Mouse (Mus musculus) hindbrain, postnatal 0 days (tissue): ENCODE data around the gene Hist1h4f. TPM values are rescaled to one million over a fixed set of nuclear protein-coding genes. Genes with fewer than 3 reads are reported as not detected.
"Not testable (repeated sequence)": the region's sequence is repeated elsewhere in the genome, so short reads cannot be mapped to it uniquely, and the experiment has no call there.

Experiments
- ATAC-seq: fragments of 200-750 bp; cut with Nextera tagmentation; 2 replicates; pipeline ENCODE4 v1.8.0; 2017; ENCODE audit warnings: mild to moderate bottlenecking, moderate TSS enrichment, moderate library complexity
- DNase-seq: peaks from one replicate; pipeline ENCODE4 v3.0.0-alpha.2; 2015; ENCODE audit warnings: low spot score
- H3K27ac ChIP-seq: fragments of 300-500 bp; sonication (generic); 2 replicates; pipeline ENCODE4 v1.5.1; 2014; ENCODE audit warnings: mild to moderate bottlenecking
- H3K27me3 ChIP-seq: fragments of 300-500 bp; sonication (generic); 2 replicates; pipeline ENCODE4 v1.6.1; 2014; ENCODE audit warnings: low read length, mixed read lengths; ENCODE audit not compliant: insufficient read depth
- H3K36me3 ChIP-seq: fragments of 300-500 bp; sonication (generic); 2 replicates; pipeline ENCODE4 v1.6.1; 2014; ENCODE audit warnings: low read length, mixed read lengths; ENCODE audit not compliant: insufficient read depth
- H3K4me1 ChIP-seq: fragments of 300-500 bp; sonication (generic); 2 replicates; pipeline ENCODE4 v1.6.1; 2014; ENCODE audit warnings: antibody characterized with exemption, low read length, mixed read lengths; ENCODE audit not compliant: insufficient read depth
- H3K4me2 ChIP-seq: fragments of 300-500 bp; sonication (generic); 2 replicates; pipeline ENCODE4 v1.6.1; 2014; ENCODE audit warnings: low read depth, mild to moderate bottlenecking, low read length, moderate library complexity, mixed read lengths
- H3K4me3 ChIP-seq: fragments of 300-500 bp; sonication (generic); 2 replicates; pipeline ENCODE4 v1.5.1; 2014; ENCODE audit warnings: low read length
- H3K9ac ChIP-seq: fragments of 300-500 bp; sonication (generic); replicated peaks from 2 replicates; pipeline ENCODE4 v1.6.1; 2014; ENCODE audit warnings: mild to moderate bottlenecking, low read length, moderate library complexity, mixed read lengths
- H3K9me3 ChIP-seq: fragments of 300-500 bp; sonication (generic); 2 replicates; pipeline ENCODE4 v1.6.1; 2016; ENCODE audit warnings: low read length, mixed read lengths
- CTCF ChIP-seq: IDR thresholded peaks from 2 replicates; pipeline ENCODE4 v1.5.1; 2016; ENCODE audit warnings: antibody characterized with exemption, control low read depth, low read depth
- WGBS: fragments of 180-500 bp; shearing (Covaris S2); extraction: QIAGEN DNeasy Blood & Tissue Kit; methylation state at CpG from one replicate; pipeline ENCODE4 v1.1.7; 2014; 5-methylcytosine and 5-hydroxymethylcytosine counted together
- polyA plus RNA-seq: library from polyadenylated mRNA; unstranded; fragments of >200 nt; fragmentation: Nextera tagmentation; extraction: Ambion mirVana; gene quantifications from 2 replicates; pipeline ENCODE4 v1.2.1, GENCODE M21; 2015
- total RNA-seq: library from RNA; depleted of rRNA; stranded (reverse); fragments of >200 nt; gene quantifications from 2 replicates; pipeline ENCODE4 v1.2.3, GENCODE M21; 2014

The Hist1h4f gene
- total and polyA plus RNA-seq, 2 experiments from 2014 or later: 2,344 TPM; not detected in 1

DNA sequence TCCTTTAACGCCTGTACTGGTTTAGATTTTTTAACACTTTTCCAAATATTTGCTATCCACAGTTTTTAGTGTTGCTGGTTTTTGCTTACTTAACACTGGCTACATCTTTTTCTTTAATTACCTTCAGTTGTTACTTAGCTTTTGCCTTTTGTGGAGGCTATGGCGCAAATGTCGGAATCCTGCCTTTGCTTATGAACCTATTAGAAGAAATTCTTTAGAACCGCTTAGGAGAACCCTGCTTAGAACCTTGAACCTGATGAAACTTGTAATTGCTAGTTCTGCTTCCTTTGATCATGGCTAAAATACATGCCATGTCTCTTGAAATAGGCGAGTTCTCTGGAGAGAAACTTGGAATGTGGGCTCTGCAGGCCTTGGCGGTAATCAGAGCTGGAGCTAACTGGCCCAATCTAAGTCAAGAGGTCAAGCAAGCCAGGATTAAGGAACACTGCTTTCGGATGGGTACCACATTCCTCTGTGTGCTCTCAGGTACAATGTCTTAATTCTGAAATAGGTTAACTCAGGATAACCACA is 25.0 kb upstream of the Hist1h4f start:
- H3K4me3 ChIP-seq: peak overlapping the region; percentile 32

DNA sequence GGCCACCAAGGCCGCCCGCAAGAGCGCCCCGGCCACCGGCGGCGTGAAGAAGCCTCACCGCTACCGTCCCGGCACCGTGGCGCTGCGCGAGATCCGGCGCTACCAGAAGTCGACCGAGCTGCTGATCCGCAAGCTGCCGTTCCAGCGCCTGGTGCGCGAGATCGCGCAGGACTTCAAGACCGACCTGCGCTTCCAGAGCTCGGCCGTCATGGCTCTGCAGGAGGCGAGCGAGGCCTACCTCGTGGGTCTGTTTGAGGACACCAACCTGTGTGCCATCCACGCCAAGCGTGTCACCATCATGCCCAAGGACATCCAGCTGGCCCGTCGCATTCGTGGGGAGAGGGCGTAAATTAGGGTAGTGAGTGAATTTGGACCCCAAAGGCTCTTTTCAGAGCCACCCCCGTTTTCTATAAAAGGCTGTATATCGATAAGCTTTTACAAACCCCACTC is 24.4 kb upstream of the Hist1h4f start:
- Histone ChIP-seq H3K4me2 (peak overlapping the region; percentile 52), H3K27ac (peak overlapping the region; percentile 70), H3K4me3 (peak overlapping the region; percentile 32), H3K9ac (peak overlapping the region; percentile 42; the same call in 1 of the 2 replicates)
- not testable (repeated sequence) for H3K27me3 ChIP-seq, ATAC-seq, H3K4me1 ChIP-seq, H3K9me3 ChIP-seq, H3K36me3 ChIP-seq, DNase-seq
- 0% methylated on average over 13 of the region's 40 CpGs for WGBS

More for the DNA sequence above, 25.0 kb upstream of the Hist1h4f start:
- Histone ChIP-seq H3K27ac (peak overlapping the region; percentile 70), H3K9me3 (no peaks in the 10 kb centered on the region), H3K4me1 (0 out of 2 replicates have a peak, but pooled peaks cover 3% of the 10 kb centered on the region), H3K36me3 (no peaks in the 10 kb centered on the region), H3K9ac (peak overlapping the region; percentile 42; the same call in 1 of the 2 replicates), H3K4me2 (peak overlapping the region; percentile 52), H3K27me3 (no peaks in the 10 kb centered on the region)
- 8% methylated on average over 7 of the region's 7 CpGs for WGBS
- TF ChIP-seq CTCF: no peak
- DNase-seq: no peak
- ATAC-seq: no peak

DNA sequence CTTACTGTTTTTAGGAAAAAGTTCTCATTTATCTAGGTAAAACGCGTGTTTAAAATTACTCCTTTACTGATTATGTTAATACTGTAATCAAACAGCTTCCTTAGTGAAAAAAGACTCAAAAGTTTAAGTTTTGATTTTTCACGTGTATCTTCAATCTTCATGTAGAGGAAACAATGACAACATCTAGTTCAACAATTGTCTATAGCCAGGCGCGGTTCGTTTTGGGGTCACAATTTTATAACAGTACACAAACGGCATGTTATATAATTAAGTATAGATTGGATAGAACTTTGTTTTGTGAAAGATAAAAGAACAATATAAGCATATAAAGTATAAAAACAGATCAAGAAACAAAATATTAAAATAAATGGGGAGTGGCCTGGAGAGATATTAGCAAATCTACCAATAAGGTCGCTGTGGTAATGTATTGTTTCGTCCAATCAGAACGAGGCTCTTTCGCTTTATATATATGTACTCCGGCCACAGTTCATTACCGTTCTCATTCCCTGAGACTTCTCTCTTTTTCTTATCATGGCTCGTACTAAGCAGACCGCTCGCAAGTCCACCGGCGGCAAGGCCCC is 23.9 kb upstream of the Hist1h4f start, which contains the start of gene Hist1h3d:
Gene Hist1h3d (plus strand): TSS at position 493 of the 581 bp plus-strand sequence.
- no peaks in the 10 kb centered on the region for H3K27me3 ChIP-seq
- H3K4me2 ChIP-seq: peak within 1 kb of the TSS; percentile 52
- no peaks in the 10 kb centered on the region for H3K9me3 ChIP-seq
- no peaks in the 10 kb centered on the region for H3K36me3 ChIP-seq
- H3K4me3 ChIP-seq: peak within 1 kb of the TSS; percentile 32
- peak within 1 kb of the TSS; percentile 70 for H3K27ac ChIP-seq
- DNase-seq: peak; percentile 88
- no peak for TF ChIP-seq CTCF
- WGBS: under 1% methylated on average over 18 of the region's 18 CpGs
- H3K9ac ChIP-seq: peak within 1 kb of the TSS; percentile 42; the same call in 1 of the 2 replicates
- peaks cover 3% of the 10 kb centered on the region; the same call in 1 of the 2 replicates for H3K4me1 ChIP-seq
- ATAC-seq: peak; percentile 69

DNA sequence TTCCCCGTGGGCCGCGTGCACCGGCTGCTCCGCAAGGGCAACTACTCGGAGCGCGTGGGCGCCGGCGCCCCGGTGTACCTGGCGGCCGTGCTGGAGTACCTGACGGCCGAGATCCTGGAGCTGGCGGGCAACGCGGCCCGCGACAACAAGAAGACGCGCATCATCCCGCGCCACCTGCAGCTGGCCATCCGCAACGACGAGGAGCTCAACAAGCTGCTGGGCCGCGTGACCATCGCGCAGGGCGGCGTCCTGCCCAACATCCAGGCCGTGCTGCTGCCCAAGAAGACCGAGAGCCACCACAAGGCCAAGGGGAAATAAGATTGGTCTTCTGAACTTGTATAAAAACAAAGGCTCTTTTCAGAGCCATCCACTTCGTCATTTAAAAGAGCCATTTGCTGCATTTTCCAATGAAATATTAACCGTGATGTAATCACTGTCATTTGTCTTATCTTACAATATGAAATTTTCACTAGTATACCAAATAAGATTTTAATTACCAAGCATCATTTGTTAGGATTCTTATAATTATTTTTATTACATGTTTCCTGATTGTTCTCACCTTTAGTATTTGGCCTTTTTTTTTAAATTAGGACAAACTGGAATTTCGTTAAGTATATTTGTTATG is 23.2 kb upstream of the Hist1h4f start:
- not testable (repeated sequence) for H3K9me3 ChIP-seq, H3K27me3 ChIP-seq, H3K9ac ChIP-seq, H3K36me3 ChIP-seq, DNase-seq, H3K4me1 ChIP-seq
- H3K4me3 ChIP-seq: peak overlapping the region; percentile 32
- peak overlapping the region; percentile 59 for H3K4me2 ChIP-seq
- peak overlapping the region; percentile 81 for H3K27ac ChIP-seq
- peak; percentile 18 for ATAC-seq
- under 1% methylated on average over 5 of the region's 39 CpGs for WGBS

DNA sequence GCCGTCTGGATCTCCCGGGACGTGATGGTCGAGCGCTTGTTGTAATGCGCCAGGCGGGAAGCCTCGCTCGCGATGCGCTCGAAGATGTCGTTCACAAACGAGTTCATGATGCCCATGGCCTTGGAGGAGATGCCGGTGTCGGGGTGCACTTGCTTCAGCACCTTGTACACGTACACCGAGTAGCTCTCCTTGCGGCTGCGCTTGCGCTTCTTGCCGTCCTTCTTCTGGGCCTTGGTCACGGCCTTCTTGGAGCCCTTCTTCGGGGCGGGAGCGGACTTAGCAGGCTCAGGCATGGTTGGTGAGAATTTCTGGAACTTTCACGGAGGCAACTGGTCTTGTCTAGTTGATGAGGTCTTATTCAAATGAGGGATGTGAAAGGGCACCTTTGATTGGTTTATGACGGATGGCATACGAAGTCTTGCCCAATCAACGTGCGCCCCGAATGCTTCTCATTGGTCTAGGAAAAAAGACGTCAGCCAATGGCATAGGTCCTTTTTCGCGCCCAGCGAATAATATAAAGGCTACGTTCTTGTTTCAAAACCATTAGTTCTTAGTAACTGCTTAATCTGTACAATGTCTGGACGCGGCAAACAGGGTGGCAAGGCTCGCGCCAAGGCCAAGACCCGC is 22.6 kb upstream of the Hist1h4f start, which contains the start of the genes Hist1h2bf and Hist1h2ad:
Gene Hist1h2bf (minus strand): TSS at position 299 of the 627 bp plus-strand sequence.
Gene Hist1h2ad (plus strand): TSS at position 484 of the 627 bp plus-strand sequence.
- H3K4me1 ChIP-seq, H3K36me3 ChIP-seq, H3K9me3 ChIP-seq, H3K9ac ChIP-seq, H3K27me3 ChIP-seq: not testable (repeated sequence)
- ATAC-seq (peak; percentile 95), DNase-seq (peak; percentile 99)
- peak within 1 kb of the TSS; percentile 59 for H3K4me2 ChIP-seq
- peak within 1 kb of the TSS; percentile 32 for H3K4me3 ChIP-seq
- WGBS: under 1% methylated on average over 30 of the region's 42 CpGs
- peak within 1 kb of the TSS; percentile 81 for H3K27ac ChIP-seq

DNA sequence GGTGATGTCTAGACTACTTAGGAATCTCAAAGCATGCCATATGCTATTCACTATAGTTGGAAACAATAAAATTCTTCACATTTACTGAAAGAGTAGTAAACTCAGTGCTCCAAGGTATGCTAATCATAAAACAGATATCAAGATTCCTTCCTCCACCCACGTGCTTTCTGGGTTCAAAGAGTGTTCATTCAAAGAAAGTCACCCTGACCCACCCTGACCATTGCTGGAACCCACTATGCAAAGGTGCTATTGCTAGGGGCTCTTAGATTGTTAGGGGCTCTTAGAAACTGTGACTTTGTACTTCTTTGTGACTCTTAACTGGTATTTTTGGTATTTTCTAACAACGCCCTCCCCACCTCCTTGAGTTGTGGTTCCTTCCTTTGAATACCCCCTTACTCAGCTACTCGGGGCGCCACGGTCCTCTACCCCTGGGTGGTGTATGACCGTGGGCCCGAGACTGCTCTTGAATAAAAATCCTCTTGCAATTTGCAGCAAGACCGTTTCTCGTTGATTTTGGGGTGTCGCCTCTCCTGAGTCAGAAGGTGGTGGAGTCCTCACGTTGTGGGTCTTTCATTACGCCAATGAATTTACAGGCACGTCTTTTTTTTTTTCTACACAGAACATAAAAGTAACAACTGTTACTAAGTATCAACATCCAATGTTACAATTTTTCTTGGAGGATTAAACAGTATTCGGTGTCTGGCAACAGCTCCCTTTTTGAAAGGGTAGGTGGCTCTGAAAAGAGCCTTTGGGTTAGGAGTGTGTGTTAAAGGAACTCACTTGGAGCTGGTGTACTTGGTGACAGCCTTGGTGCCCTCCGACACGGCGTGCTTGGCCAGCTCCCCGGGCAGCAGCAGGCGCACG is 21.8 kb upstream of the Hist1h4f start:
- peak overlapping the region; percentile 59 for H3K4me2 ChIP-seq
- H3K9ac ChIP-seq, H3K36me3 ChIP-seq, ATAC-seq, DNase-seq, H3K4me1 ChIP-seq, H3K27me3 ChIP-seq, H3K9me3 ChIP-seq: not testable (repeated sequence)
- H3K4me3 ChIP-seq: peak overlapping the region; percentile 39
- 9% methylated on average over 17 of the region's 20 CpGs for WGBS
- H3K27ac ChIP-seq: peak overlapping the region; percentile 81
